Comparison of ENCODE assay signal across 13 mouse cellular contexts in the genomic region with DNA sequence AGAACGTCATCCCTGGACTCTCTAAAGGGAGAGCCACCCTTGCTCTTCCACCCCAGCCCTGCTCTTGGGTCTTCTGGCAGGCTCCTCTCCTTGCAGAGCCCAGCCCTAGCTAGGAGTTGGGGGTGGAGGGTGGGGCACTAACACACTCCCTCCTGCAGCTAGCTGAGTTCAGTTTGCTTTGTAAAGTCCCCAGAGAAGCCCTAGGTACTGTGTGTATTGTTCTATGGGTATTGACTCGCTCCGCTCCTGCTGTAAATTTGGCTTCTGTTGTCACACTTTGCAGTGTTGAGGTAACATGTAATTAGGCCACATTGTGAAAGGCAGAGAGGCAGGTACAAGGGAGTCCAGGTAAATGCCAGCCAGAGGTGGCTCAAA.
A peak's percentile ranks its signal among the peaks of the same experiment; 100 is the strongest.
DNase-seq lines count a peak whose midpoint lies in the region; ATAC-seq and TF ChIP-seq lines count a peak whose summit lies in the region.
"Had no signal": no experiment of that assay in that cellular context is flagged by ENCODE, and none has a peak within 500 bp of the region (broad histone marks: within the 10 kb centered on the region; RNA-seq: fewer than 3 reads in every experiment).

No protein-coding gene starts in this region.

- no peaks in the 10 kb centered on the region; the same call in 1 of the 2 replicates for H3K36me3 ChIP-seq in forebrain, embryonic 11.5 days (ENCODE audit: control insufficient read depth, insufficient read depth, low read length)
- no peaks in the 10 kb centered on the region for H3K36me3 ChIP-seq in forebrain, embryonic 16.5 days (ENCODE audit: control insufficient read depth, insufficient read depth)
- H3K36me3 ChIP-seq in liver, postnatal 0 days (replicated peaks; ENCODE audit: insufficient read depth, low read length): no peaks in the 10 kb centered on the region
- H3K36me3 ChIP-seq in embryonic facial prominence, embryonic 14.5 days (ENCODE audit: control insufficient read depth, insufficient read depth, low read length): no peaks in the 10 kb centered on the region
- no peaks in the 10 kb centered on the region for H3K36me3 ChIP-seq in stomach, postnatal 0 days (ENCODE audit: control insufficient read depth, insufficient read depth, low read length)
- H3K36me3 ChIP-seq: liver, embryonic 13.5 days had no signal

- no peak overlapping the region for H3K4me2 ChIP-seq in forebrain, embryonic 11.5 days (ENCODE audit: low read depth, low read length, severe bottlenecking)
- H3K4me2 ChIP-seq in forebrain, embryonic 16.5 days (ENCODE audit: low read length): no peak overlapping the region
- no peak overlapping the region for H3K4me2 ChIP-seq in liver, postnatal 0 days (ENCODE audit: low read depth, low read length)
- no peak overlapping the region for H3K4me2 ChIP-seq in embryonic facial prominence, embryonic 14.5 days (ENCODE audit: low read depth, low read length)
- no peak overlapping the region for H3K4me2 ChIP-seq in stomach, postnatal 0 days (replicated peaks; ENCODE audit: low read depth)
- H3K4me2 ChIP-seq: liver, embryonic 13.5 days had no signal

- TF ChIP-seq CTCF in liver, postnatal 0 days (IDR thresholded peaks at IDR 0.05; ENCODE audit: low read depth): no peak
- no peak for TF ChIP-seq CTCF in stomach, postnatal 0 days (IDR thresholded peaks at IDR 0.05; ENCODE audit: low read depth)

- H3K27ac ChIP-seq in forebrain, embryonic 11.5 days (ENCODE audit: low read depth, low read length): no peak overlapping the region
- H3K27ac ChIP-seq in forebrain, embryonic 16.5 days (ENCODE audit: low read length): no peak overlapping the region
- no peak overlapping the region for H3K27ac ChIP-seq in liver, postnatal 0 days (ENCODE audit: low read depth)
- H3K27ac ChIP-seq in embryonic facial prominence, embryonic 14.5 days (replicated peaks; ENCODE audit: low read depth, low read length): no peak overlapping the region
- H3K27ac ChIP-seq in stomach, postnatal 0 days (replicated peaks): no peak overlapping the region
- H3K27ac ChIP-seq: liver, embryonic 13.5 days had no signal

- no peak overlapping the region for H3K4me3 ChIP-seq in forebrain, embryonic 11.5 days (ENCODE audit: low read depth, low read length)
- H3K4me3 ChIP-seq in forebrain, embryonic 16.5 days (replicated peaks; ENCODE audit: low read length): no peak overlapping the region
- H3K4me3 ChIP-seq in liver, postnatal 0 days (ENCODE audit: low read depth, low read length): no peak overlapping the region
- H3K4me3 ChIP-seq in embryonic facial prominence, embryonic 14.5 days (ENCODE audit: low read depth, low read length): no peak overlapping the region
- H3K4me3 ChIP-seq in stomach, postnatal 0 days (ENCODE audit: low read depth, low read length): no peak overlapping the region
- H3K4me3 ChIP-seq: liver, embryonic 13.5 days had no signal

- TF ChIP-seq EP300 in liver, postnatal 0 days (IDR thresholded peaks at IDR 0.05; ENCODE audit: low read depth): no peak
- TF ChIP-seq EP300 in stomach, postnatal 0 days (optimal IDR thresholded peaks at IDR 0.05): no peak

- DNase-seq in forebrain, embryonic 11.5 days (ENCODE audit: low spot score): peak; percentile 41
- DNase-seq in liver, postnatal 0 days: no peak
- no peak for DNase-seq in liver
- DNase-seq in embryonic facial prominence, embryonic 14.5 days (ENCODE audit: low spot score): no peak
- no peak for DNase-seq in stomach, postnatal 0 days (ENCODE audit: low spot score)
- no peak for DNase-seq in layer of hippocampus, adult 8-10 months (ENCODE audit: low spot score in 2 of 2)
- DNase-seq: cerebellum, postnatal 14 days; gastrocnemius, postnatal 10 days; kidney, postnatal 4 days; liver, embryonic 13.5 days; thymus, postnatal 36 days had no signal

- no peaks in the 10 kb centered on the region for H3K4me1 ChIP-seq in forebrain, embryonic 11.5 days (replicated peaks; ENCODE audit: control insufficient read depth, insufficient read depth, low read length)
- H3K4me1 ChIP-seq in forebrain, embryonic 16.5 days (replicated peaks; ENCODE audit: control insufficient read depth, insufficient read depth, low read length): peaks cover 4% of the 10 kb centered on the region; the same call in 1 of the 2 replicates
- H3K4me1 ChIP-seq in liver, postnatal 0 days (ENCODE audit: insufficient read depth): 0 out of 2 replicates have a peak, but pooled peaks cover 2% of the 10 kb centered on the region
- H3K4me1 ChIP-seq in embryonic facial prominence, embryonic 14.5 days (ENCODE audit: control insufficient read depth, insufficient read depth, low read length): peaks cover 6% of the 10 kb centered on the region
- no peaks in the 10 kb centered on the region for H3K4me1 ChIP-seq in stomach, postnatal 0 days (replicated peaks; ENCODE audit: control insufficient read depth, insufficient read depth)

- no peak for ATAC-seq in forebrain, embryonic 11.5 days (replicated peaks; ENCODE audit: low FRiP score)
- no peak for ATAC-seq in forebrain, embryonic 16.5 days
- ATAC-seq in liver, postnatal 0 days: peak; percentile 50
- peak; percentile 51; the same call in 1 of the 2 replicates for ATAC-seq in embryonic facial prominence, embryonic 14.5 days (ENCODE audit: low read depth)
- ATAC-seq in stomach, postnatal 0 days (ENCODE audit: low FRiP score, low TSS enrichment): 0 out of 2 replicates have a peak, but pooled peaks have one; percentile 14

- H3K9me3 ChIP-seq in forebrain, embryonic 11.5 days (ENCODE audit: control insufficient read depth, low read length): no peaks in the 10 kb centered on the region
- H3K9me3 ChIP-seq in forebrain, embryonic 16.5 days (ENCODE audit: control insufficient read depth, low read length): no peaks in the 10 kb centered on the region
- no peaks in the 10 kb centered on the region for H3K9me3 ChIP-seq in liver, postnatal 0 days (ENCODE audit: low read length)
- H3K9me3 ChIP-seq in embryonic facial prominence, embryonic 14.5 days (ENCODE audit: control insufficient read depth, low read length): no peaks in the 10 kb centered on the region
- no peaks in the 10 kb centered on the region for H3K9me3 ChIP-seq in stomach, postnatal 0 days (ENCODE audit: control insufficient read depth, low read length)
- H3K9me3 ChIP-seq: liver, embryonic 13.5 days had no signal

- WGBS in forebrain, embryonic 11.5 days: 86% methylated on average over 3 of the region's 3 CpGs
- 69% methylated on average over 3 of the region's 3 CpGs for WGBS in forebrain, embryonic 16.5 days
- 77% methylated on average over 3 of the region's 3 CpGs for WGBS in liver, postnatal 0 days (ENCODE audit: insufficient replicate concordance)
- 75% methylated on average over 3 of the region's 3 CpGs for WGBS in embryonic facial prominence, embryonic 14.5 days
- 59% methylated on average over 3 of the region's 3 CpGs for WGBS in stomach, postnatal 0 days

- no peaks in the 10 kb centered on the region for H3K27me3 ChIP-seq in forebrain, embryonic 11.5 days (ENCODE audit: control insufficient read depth, insufficient read depth, low read length)
- H3K27me3 ChIP-seq in forebrain, embryonic 16.5 days (replicated peaks; ENCODE audit: control insufficient read depth, insufficient read depth, low read length): no peaks in the 10 kb centered on the region
- H3K27me3 ChIP-seq in liver, postnatal 0 days (ENCODE audit: insufficient read depth, low read length): no peaks in the 10 kb centered on the region
- no peaks in the 10 kb centered on the region for H3K27me3 ChIP-seq in embryonic facial prominence, embryonic 14.5 days (replicated peaks; ENCODE audit: control insufficient read depth, insufficient read depth, low read length)
- H3K27me3 ChIP-seq in stomach, postnatal 0 days (ENCODE audit: control insufficient read depth, insufficient read depth, low read length): no peaks in the 10 kb centered on the region
- H3K27me3 ChIP-seq: CH12.LX; liver, embryonic 13.5 days had no signal

- no peak overlapping the region for H3K9ac ChIP-seq in forebrain, embryonic 11.5 days (ENCODE audit: low read length)
- H3K9ac ChIP-seq in forebrain, embryonic 16.5 days (replicated peaks; ENCODE audit: low read depth, low read length): no peak overlapping the region
- H3K9ac ChIP-seq in liver, postnatal 0 days (replicated peaks): no peak overlapping the region
- H3K9ac ChIP-seq in embryonic facial prominence, embryonic 14.5 days (ENCODE audit: low read depth, low read length): no peak overlapping the region
- H3K9ac ChIP-seq in stomach, postnatal 0 days (ENCODE audit: low read length): no peak overlapping the region
- H3K9ac ChIP-seq: liver, embryonic 13.5 days had no signal

Comparison
In these comparisons a context has a peak if more than half of its experiments do, and no peak if none do; other contexts are left out.
1. ATAC-seq: peak in liver, postnatal 0 days (single experiment), embryonic facial prominence, embryonic 14.5 days (single experiment) and stomach, postnatal 0 days (single experiment); none in forebrain, embryonic 11.5 days (single experiment) and forebrain, embryonic 16.5 days (single experiment).